Mouse (Mus musculus): ENCODE results near the gene Edf1. TPM values are rescaled to one million over a fixed set of nuclear protein-coding genes. Genes with fewer than 3 reads are reported as not detected.

The Edf1 gene
- total and polyA plus RNA-seq, 3 experiments = 109 to 570 (median 126) TPM

GRCm38 (mm10) chr2:25558774-25559173 is 1.1 kb downstream of the Edf1 start:
- no peak for ATAC-seq (ENCODE audit: extremely low read depth, insufficient number of reproducible peaks, low FRiP score, poor library complexity, severe bottlenecking)
- H3K36me3 ChIP-seq (replicated peaks) = peaks cover 54% of the 10 kb centered on the region
- H3K27me3 ChIP-seq (ENCODE audit: insufficient read depth, low read length) = no peaks in the 10 kb centered on the region
- peak overlapping the region; percentile 93; the same call in 1 of the 2 replicates for H3K4me3 ChIP-seq (ENCODE audit: low read depth, low read length)
- TF ChIP-seq CTCF (IDR thresholded peaks at IDR 0.05; ENCODE audit: low read depth, low read length) (no peak), POLR2AphosphoS5 (IDR thresholded peaks at IDR 0.05; ENCODE audit: insufficient replicate concordance, low read depth, low read length) (no peak), TAL1 (conservative IDR thresholded peaks at IDR 0.05; ENCODE audit: low read depth, low read length) (no peak), GATA1 (IDR thresholded peaks at IDR 0.05; ENCODE audit: borderline replicate concordance, low read length) (no peak), GATA2 (IDR thresholded peaks at IDR 0.05; ENCODE audit: borderline replicate concordance, low read depth, low read length) (no peak)
- no peaks in the 10 kb centered on the region for H3K9me3 ChIP-seq (replicated peaks)
- DNase-seq (ENCODE audit: low spot score) = no peak
- H3K4me1 ChIP-seq (ENCODE audit: insufficient read depth, low read depth, low read length) = peaks cover 44% of the 10 kb centered on the region

GRCm38 (mm10) chr2:25560551-25560950 is 2.9 kb downstream of the Edf1 start:
- H3K36me3 ChIP-seq (replicated peaks) = peaks cover 72% of the 10 kb centered on the region

GRCm38 (mm10) chr2:25561946-25562345 is 4.3 kb downstream of the Edf1 start:
- no peak for ATAC-seq (ENCODE audit: extremely low read depth, insufficient number of reproducible peaks, low FRiP score, poor library complexity, severe bottlenecking)
- Histone ChIP-seq H3K27me3 (ENCODE audit: insufficient read depth, low read length) (no peaks in the 10 kb centered on the region), H3K9me3 (replicated peaks) (no peaks in the 10 kb centered on the region), H3K36me3 (replicated peaks) (peaks cover 85% of the 10 kb centered on the region), H3K4me1 (ENCODE audit: insufficient read depth, low read depth, low read length) (peaks cover 39% of the 10 kb centered on the region), H3K4me3 (ENCODE audit: low read depth, low read length) (no peak overlapping the region)
- DNase-seq (ENCODE audit: low spot score) = no peak
- no peak for TF ChIP-seq CTCF (IDR thresholded peaks at IDR 0.05; ENCODE audit: low read depth, low read length)
- no peak for TF ChIP-seq TAL1 (conservative IDR thresholded peaks at IDR 0.05; ENCODE audit: low read depth, low read length)
- TF ChIP-seq GATA1 (IDR thresholded peaks at IDR 0.05; ENCODE audit: borderline replicate concordance, low read length) = no peak
- no peak for TF ChIP-seq POLR2AphosphoS5 (IDR thresholded peaks at IDR 0.05; ENCODE audit: insufficient replicate concordance, low read depth, low read length)
- TF ChIP-seq GATA2 (IDR thresholded peaks at IDR 0.05; ENCODE audit: borderline replicate concordance, low read depth, low read length) = no peak

More at GRCm38 (mm10) chr2:25560551-25560950, 2.9 kb downstream of the Edf1 start:
- H3K9me3 ChIP-seq (replicated peaks) = no peaks in the 10 kb centered on the region
- DNase-seq (ENCODE audit: low spot score) (no peak), ATAC-seq (ENCODE audit: extremely low read depth, insufficient number of reproducible peaks, low FRiP score, poor library complexity, severe bottlenecking) (no peak)
- H3K4me1 ChIP-seq (ENCODE audit: insufficient read depth, low read depth, low read length) = peaks cover 47% of the 10 kb centered on the region
- H3K4me3 ChIP-seq (ENCODE audit: low read depth, low read length) = no peak overlapping the region
- H3K27me3 ChIP-seq (ENCODE audit: insufficient read depth, low read length) = no peaks in the 10 kb centered on the region
- no peak for TF ChIP-seq TAL1 (conservative IDR thresholded peaks at IDR 0.05; ENCODE audit: low read depth, low read length)
- no peak for TF ChIP-seq POLR2AphosphoS5 (IDR thresholded peaks at IDR 0.05; ENCODE audit: insufficient replicate concordance, low read depth, low read length)
- no peak for TF ChIP-seq CTCF (IDR thresholded peaks at IDR 0.05; ENCODE audit: low read depth, low read length)
- no peak for TF ChIP-seq GATA1 (IDR thresholded peaks at IDR 0.05; ENCODE audit: borderline replicate concordance, low read length)
- no peak for TF ChIP-seq GATA2 (IDR thresholded peaks at IDR 0.05; ENCODE audit: borderline replicate concordance, low read depth, low read length)

- H3K9me3 ChIP-seq (replicated peaks) = no peaks in the 10 kb centered on the region
- ATAC-seq (ENCODE audit: extremely low read depth, insufficient number of reproducible peaks, low FRiP score, poor library complexity, severe bottlenecking) = no peak
- H3K27me3 ChIP-seq (ENCODE audit: insufficient read depth, low read length) = no peaks in the 10 kb centered on the region
- no peak for DNase-seq (ENCODE audit: low spot score)
- H3K4me1 ChIP-seq (ENCODE audit: insufficient read depth, low read depth, low read length) = peaks cover 12% of the 10 kb centered on the region
- H3K36me3 ChIP-seq (replicated peaks) = peaks cover 97% of the 10 kb centered on the region
- TF ChIP-seq GATA2 (IDR thresholded peaks at IDR 0.05; ENCODE audit: borderline replicate concordance, low read depth, low read length) = no peak
- TF ChIP-seq GATA1 (IDR thresholded peaks at IDR 0.05; ENCODE audit: borderline replicate concordance, low read length) = no peak
- no peak for TF ChIP-seq POLR2AphosphoS5 (IDR thresholded peaks at IDR 0.05; ENCODE audit: insufficient replicate concordance, low read depth, low read length)
- no peak for TF ChIP-seq CTCF (IDR thresholded peaks at IDR 0.05; ENCODE audit: low read depth, low read length)
- no peak for TF ChIP-seq TAL1 (conservative IDR thresholded peaks at IDR 0.05; ENCODE audit: low read depth, low read length)
- no peak overlapping the region for H3K4me3 ChIP-seq (ENCODE audit: low read depth, low read length)
Observed at GRCm38 (mm10) chr2:25565741-25566140, 8.1 kb downstream of the Edf1 start.

DNA sequence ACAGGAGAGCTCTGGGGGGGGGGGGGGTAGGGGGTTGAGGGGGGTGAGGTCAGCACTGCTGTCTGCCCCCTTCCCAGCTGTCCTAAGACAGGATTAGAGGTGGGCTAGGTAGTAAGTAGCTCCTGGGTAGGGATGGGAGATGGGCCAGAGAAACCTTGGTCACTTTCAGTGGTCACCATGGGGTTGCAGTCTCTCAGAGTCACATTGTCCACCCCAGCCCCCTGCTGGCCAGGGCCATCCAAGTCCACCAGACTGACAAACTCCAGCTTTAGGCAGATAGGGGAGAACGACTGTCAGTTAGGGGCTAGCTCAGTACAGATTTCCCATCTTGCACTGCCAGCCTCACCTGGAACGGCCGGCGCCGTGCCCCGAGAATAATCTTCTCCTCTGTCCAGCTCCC is 8.9 kb downstream of the Edf1 start:
- TF ChIP-seq GATA1 (IDR thresholded peaks at IDR 0.05; ENCODE audit: borderline replicate concordance, low read length) = no peak
- no peak for TF ChIP-seq GATA2 (IDR thresholded peaks at IDR 0.05; ENCODE audit: borderline replicate concordance, low read depth, low read length)
- no peak for TF ChIP-seq POLR2AphosphoS5 (IDR thresholded peaks at IDR 0.05; ENCODE audit: insufficient replicate concordance, low read depth, low read length)
- no peak for TF ChIP-seq TAL1 (conservative IDR thresholded peaks at IDR 0.05; ENCODE audit: low read depth, low read length)
- TF ChIP-seq CTCF (IDR thresholded peaks at IDR 0.05; ENCODE audit: low read depth, low read length) = no peak
- no peaks in the 10 kb centered on the region for H3K27me3 ChIP-seq (ENCODE audit: insufficient read depth, low read length)
- H3K4me3 ChIP-seq (ENCODE audit: low read depth, low read length) = no peak overlapping the region
- peaks cover 14% of the 10 kb centered on the region for H3K4me1 ChIP-seq (ENCODE audit: insufficient read depth, low read depth, low read length)
- H3K9me3 ChIP-seq (replicated peaks) = no peaks in the 10 kb centered on the region
- peaks cover 97% of the 10 kb centered on the region for H3K36me3 ChIP-seq (replicated peaks)
- ATAC-seq (ENCODE audit: extremely low read depth, insufficient number of reproducible peaks, low FRiP score, poor library complexity, severe bottlenecking) = no peak
- no peak for DNase-seq (ENCODE audit: low spot score)

- no peak for DNase-seq (ENCODE audit: low spot score)
- Histone ChIP-seq H3K36me3 (replicated peaks) (peaks cover 93% of the 10 kb centered on the region), H3K4me1 (ENCODE audit: insufficient read depth, low read depth, low read length) (peaks cover 18% of the 10 kb centered on the region), H3K9me3 (replicated peaks) (no peaks in the 10 kb centered on the region), H3K4me3 (ENCODE audit: low read depth, low read length) (no peak overlapping the region), H3K27me3 (ENCODE audit: insufficient read depth, low read length) (no peaks in the 10 kb centered on the region)
- no peak for TF ChIP-seq POLR2AphosphoS5 (IDR thresholded peaks at IDR 0.05; ENCODE audit: insufficient replicate concordance, low read depth, low read length)
- no peak for TF ChIP-seq GATA1 (IDR thresholded peaks at IDR 0.05; ENCODE audit: borderline replicate concordance, low read length)
- no peak for TF ChIP-seq TAL1 (conservative IDR thresholded peaks at IDR 0.05; ENCODE audit: low read depth, low read length)
- TF ChIP-seq CTCF (IDR thresholded peaks at IDR 0.05; ENCODE audit: low read depth, low read length) = no peak
- TF ChIP-seq GATA2 (IDR thresholded peaks at IDR 0.05; ENCODE audit: borderline replicate concordance, low read depth, low read length) = no peak
- no peak for ATAC-seq (ENCODE audit: extremely low read depth, insufficient number of reproducible peaks, low FRiP score, poor library complexity, severe bottlenecking)
Observed at GRCm38 (mm10) chr2:25568473-25569019, 10.9 kb downstream of the Edf1 start.
